Mouse (Mus musculus): ENCODE measurements around the gene Olfr988. TPM values are rescaled to one million over a fixed set of nuclear protein-coding genes. Genes with fewer than 3 reads are reported as not detected.
"Not testable (repeated sequence)": the region's sequence is repeated elsewhere in the genome, so short reads cannot be mapped to it uniquely, and the experiment has no call there.

The Olfr988 gene
- polyA plus RNA-seq (2012; rRNA removed) = not detected in 2 replicates

DNA sequence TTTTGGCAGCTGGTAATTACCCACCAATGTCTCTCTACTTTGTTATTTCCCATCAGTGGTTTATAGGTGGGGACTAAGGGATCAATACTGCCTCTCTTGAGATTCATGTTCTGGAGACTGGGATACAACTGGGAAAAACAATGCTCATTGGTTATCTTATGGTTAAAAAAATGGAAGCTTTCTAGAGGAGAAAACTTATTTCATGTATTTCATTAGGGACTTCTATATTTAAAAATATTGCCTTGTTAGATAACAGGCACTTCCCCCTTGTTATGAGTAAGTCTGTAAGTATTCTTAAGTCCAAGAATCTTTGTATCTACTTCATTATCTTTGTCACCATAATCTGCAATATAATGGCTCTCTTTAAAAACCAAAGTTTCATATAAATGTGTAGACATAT lies at the start of gene Olfr988:
Olfr988 (minus strand) TSS at position 101 of the 400 bp plus-strand sequence.
- H3K36me3 ChIP-seq (ENCODE audit: control insufficient read depth, insufficient read depth, low read length); H3K27me3 ChIP-seq (replicated peaks; ENCODE audit: control insufficient read depth, insufficient read depth, low read length); H3K27ac ChIP-seq (ENCODE audit: insufficient read depth, low read depth, low read length); H3K4me1 ChIP-seq (ENCODE audit: control insufficient read depth, insufficient read depth, low read length); DNase-seq; H3K4me3 ChIP-seq (ENCODE audit: insufficient read depth, low read depth, low read length): not testable (repeated sequence)

DNA sequence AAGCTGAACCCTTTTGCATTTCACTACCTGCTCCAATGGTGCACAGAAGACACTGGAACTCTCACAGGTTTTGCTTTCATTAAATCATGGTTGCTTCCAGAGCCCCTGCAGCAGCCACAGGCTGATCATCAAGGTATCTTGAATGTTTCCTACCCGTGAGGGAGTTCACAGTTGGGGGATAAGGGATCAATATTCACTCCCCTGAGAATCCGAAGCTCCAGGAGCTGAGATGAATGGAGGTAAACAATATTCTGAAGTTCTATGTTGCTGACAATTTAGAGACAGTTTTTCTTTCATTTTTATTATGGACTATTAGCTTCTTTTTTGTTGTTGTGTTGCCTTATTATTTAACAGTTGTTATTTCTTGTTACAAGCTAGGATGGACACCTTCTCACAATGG lies 46.3 kb upstream of the Olfr988 start, which contains the start of gene Olfr992:
Olfr992 (minus strand) TSS at position 101 of the 400 bp plus-strand sequence.
- Histone ChIP-seq H3K4me1 (ENCODE audit: control insufficient read depth, insufficient read depth, low read length) (no peaks in the 10 kb centered on the region), H3K27me3 (replicated peaks; ENCODE audit: control insufficient read depth, insufficient read depth, low read length) (no peaks in the 10 kb centered on the region), H3K4me3 (ENCODE audit: insufficient read depth, low read depth, low read length) (no peak within 1 kb of the TSS), H3K27ac (ENCODE audit: insufficient read depth, low read depth, low read length) (no peak within 1 kb of the TSS), H3K36me3 (ENCODE audit: control insufficient read depth, insufficient read depth, low read length) (no peaks in the 10 kb centered on the region)
- 46% methylated on average over 2 of the region's 2 CpGs for WGBS
- TF ChIP-seq POLR2A (IDR thresholded peaks at IDR 0.05; ENCODE audit: low read depth, low read length) = no peak
- TF ChIP-seq CTCF (conservative IDR thresholded peaks at IDR 0.05; ENCODE audit: insufficient read depth, insufficient read length, low read depth, low read length) = no peak
- DNase-seq = no peak

DNA sequence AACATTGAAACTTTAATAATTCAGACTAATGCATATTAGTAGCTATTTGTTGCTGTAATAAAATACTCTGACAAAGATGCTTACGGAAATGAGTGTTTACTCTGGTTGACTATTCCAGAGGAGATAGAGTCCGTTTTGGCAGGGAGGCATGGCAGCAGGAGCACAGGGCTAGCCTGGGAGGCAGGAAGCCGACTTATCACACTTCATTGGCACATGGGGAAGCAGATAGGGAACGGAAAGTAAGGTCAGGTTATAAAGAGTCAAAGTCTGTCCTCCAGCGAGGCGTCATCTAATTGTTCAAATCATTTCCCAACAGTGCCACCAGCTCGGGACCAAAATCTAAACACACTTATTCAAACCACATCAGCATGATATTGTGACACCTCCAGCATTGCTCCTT lies 23.1 kb downstream of the Olfr988 start:
- H3K4me3 ChIP-seq (ENCODE audit: insufficient read depth, low read depth, low read length) = no peak overlapping the region
- H3K27me3 ChIP-seq (replicated peaks; ENCODE audit: control insufficient read depth, insufficient read depth, low read length) = no peaks in the 10 kb centered on the region
- H3K36me3 ChIP-seq (ENCODE audit: control insufficient read depth, insufficient read depth, low read length) = no peaks in the 10 kb centered on the region
- H3K4me1 ChIP-seq (ENCODE audit: control insufficient read depth, insufficient read depth, low read length) = no peaks in the 10 kb centered on the region
- no peak for TF ChIP-seq POLR2A (IDR thresholded peaks at IDR 0.05; ENCODE audit: low read depth, low read length)
- no peak for TF ChIP-seq CTCF (conservative IDR thresholded peaks at IDR 0.05; ENCODE audit: insufficient read depth, insufficient read length, low read depth, low read length)
- no peak overlapping the region for H3K27ac ChIP-seq (ENCODE audit: insufficient read depth, low read depth, low read length)
- 64% methylated on average over 7 of the region's 7 CpGs for WGBS
- DNase-seq = no peak

DNA sequence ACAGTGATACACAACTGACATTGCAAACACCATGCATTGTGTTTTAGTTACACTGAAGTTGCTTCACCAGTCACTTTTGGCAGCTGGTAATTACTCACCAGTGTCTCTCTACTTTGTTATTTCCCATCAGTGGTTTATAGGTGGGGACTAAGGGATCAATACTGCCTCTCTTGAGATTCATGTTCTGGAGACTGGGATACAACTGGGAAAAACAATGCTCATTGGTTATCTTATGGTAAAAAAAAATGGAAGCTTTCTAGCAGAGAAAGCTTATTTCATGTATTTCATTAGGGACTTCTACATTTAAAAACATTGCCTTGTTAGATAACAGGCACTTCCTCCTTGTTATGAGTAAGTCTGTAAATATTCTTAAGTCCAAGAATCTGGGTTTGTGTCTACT lies 23.8 kb downstream of the Olfr988 start, which contains the start of gene Olfr987:
Olfr987 (minus strand) TSS at position 101 of the 400 bp plus-strand sequence.
- H3K4me3 ChIP-seq (ENCODE audit: insufficient read depth, low read depth, low read length); DNase-seq; H3K4me1 ChIP-seq (ENCODE audit: control insufficient read depth, insufficient read depth, low read length); H3K36me3 ChIP-seq (ENCODE audit: control insufficient read depth, insufficient read depth, low read length); H3K27me3 ChIP-seq (replicated peaks; ENCODE audit: control insufficient read depth, insufficient read depth, low read length); H3K27ac ChIP-seq (ENCODE audit: insufficient read depth, low read depth, low read length): not testable (repeated sequence)

DNA sequence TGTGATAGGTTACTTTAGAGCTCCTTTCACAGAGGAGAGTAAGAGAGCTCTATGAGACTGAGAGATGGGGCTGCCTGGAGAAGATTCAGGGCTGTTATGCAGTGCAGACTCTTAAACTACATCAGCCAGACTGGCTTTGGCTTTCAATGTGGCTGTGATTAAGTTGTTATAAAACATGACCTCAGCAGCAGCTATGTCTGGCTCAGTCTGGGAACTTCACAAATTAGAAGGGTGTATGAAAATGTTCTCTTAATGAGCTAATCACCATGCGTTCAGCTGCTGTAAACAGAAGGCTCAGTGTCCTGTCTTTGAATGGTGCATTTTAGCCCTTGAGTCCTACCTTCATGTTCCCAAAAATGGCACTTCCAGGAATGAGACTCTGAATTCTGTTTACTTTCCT lies 43.9 kb downstream of the Olfr988 start:
- H3K4me3 ChIP-seq (ENCODE audit: insufficient read depth, low read depth, low read length) = no peak overlapping the region
- H3K36me3 ChIP-seq (ENCODE audit: control insufficient read depth, insufficient read depth, low read length) = no peaks in the 10 kb centered on the region
- DNase-seq = no peak
- no peak overlapping the region for H3K27ac ChIP-seq (ENCODE audit: insufficient read depth, low read depth, low read length)
- no peaks in the 10 kb centered on the region for H3K4me1 ChIP-seq (ENCODE audit: control insufficient read depth, insufficient read depth, low read length)
- H3K27me3 ChIP-seq (replicated peaks; ENCODE audit: control insufficient read depth, insufficient read depth, low read length) = no peaks in the 10 kb centered on the region
- TF ChIP-seq POLR2A (IDR thresholded peaks at IDR 0.05; ENCODE audit: low read depth, low read length) (no peak), CTCF (conservative IDR thresholded peaks at IDR 0.05; ENCODE audit: insufficient read depth, insufficient read length, low read depth, low read length) (no peak)
- 85% methylated on average over 1 of the region's 1 CpGs for WGBS

Other genes starting within 250 kb of the Olfr988 start
- gene Aplnr, start 227.0 kb downstream of the Olfr988 start, polyA plus RNA-seq (2012; rRNA removed) = 14.0 and 16.6 TPM in 2 replicates
- gene Lrrc55, start 166.0 kb downstream of the Olfr988 start, polyA plus RNA-seq (2012; rRNA removed) = 0.52 and 0.61 TPM in 2 replicates
- gene Olfr987, start 23.9 kb downstream of the Olfr988 start, polyA plus RNA-seq (2012; rRNA removed) = not detected in 2 replicates
- not detected in 2 replicates for gene Olfr992, start 46.2 kb upstream of the Olfr988 start, polyA plus RNA-seq (2012; rRNA removed)
- gene Olfr993, start 51.6 kb upstream of the Olfr988 start, polyA plus RNA-seq (2012; rRNA removed) = not detected in 2 replicates
- not detected in 2 replicates for gene Olfr994, start 73.2 kb upstream of the Olfr988 start, polyA plus RNA-seq (2012; rRNA removed)
- gene Olfr995, start 80.4 kb upstream of the Olfr988 start, polyA plus RNA-seq (2012; rRNA removed) = not detected in 2 replicates
- gene 4833423E24Rik, start 155.8 kb upstream of the Olfr988 start, polyA plus RNA-seq (2012; rRNA removed) = not detected in 2 replicates
- gene Olfr996, start 216.0 kb upstream of the Olfr988 start, polyA plus RNA-seq (2012; rRNA removed) = not detected in 2 replicates
- not detected in 2 replicates for gene Olfr998, start 225.7 kb upstream of the Olfr988 start, polyA plus RNA-seq (2012; rRNA removed)
- not detected in 2 replicates for gene Olfr1000, start 248.7 kb upstream of the Olfr988 start, polyA plus RNA-seq (2012; rRNA removed)